Mouse (Mus musculus): Measurements from ENCODE around the gene Igsf11. TPM values are rescaled to one million over a fixed set of nuclear protein-coding genes. Genes with fewer than 3 reads are reported as not detected.

Gene Igsf11
- total and polyA plus RNA-seq, 2 experiments from 2014 or later = 0.07 to 0.19 TPM

DNA sequence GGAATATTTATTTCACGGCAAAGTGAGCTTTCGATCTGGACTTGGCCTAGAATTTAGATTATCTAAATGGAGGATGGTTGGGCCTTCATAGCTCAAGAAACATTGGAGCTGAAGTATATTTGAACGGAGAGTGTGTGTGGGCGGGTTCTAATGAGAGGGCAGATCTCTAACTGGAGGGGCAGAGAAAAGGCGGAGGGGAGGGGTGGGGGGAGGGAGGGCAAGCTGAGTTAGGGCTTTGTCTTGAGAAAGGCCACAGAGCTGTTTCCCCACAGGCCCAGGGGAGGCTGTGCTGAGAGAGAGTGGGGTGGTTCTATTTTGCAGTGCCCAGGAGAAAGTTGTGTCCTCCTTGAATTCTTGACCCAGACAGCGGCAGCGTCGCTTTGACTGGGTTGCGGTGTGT lies 11.7 kb downstream of the Igsf11 start:
- Histone ChIP-seq H3K36me3 (replicated peaks; ENCODE audit: control insufficient read depth, insufficient read depth, low read length) (no peaks in the 10 kb centered on the region), H3K9me3 (replicated peaks; ENCODE audit: control insufficient read depth, low read length) (no peaks in the 10 kb centered on the region), H3K27me3 (ENCODE audit: control insufficient read depth, insufficient read depth, low read length) (peaks cover 51% of the 10 kb centered on the region), H3K4me1 (ENCODE audit: control insufficient read depth, insufficient read depth) (no peaks in the 10 kb centered on the region), H3K9ac (replicated peaks; ENCODE audit: low read depth, low read length) (no peak overlapping the region), H3K4me3 (ENCODE audit: low read depth, low read length) (no peak overlapping the region), H3K4me2 (ENCODE audit: low read depth, low read length) (no peak overlapping the region), H3K27ac (ENCODE audit: low read depth) (no peak overlapping the region)
- ATAC-seq (ENCODE audit: insufficient read depth, low read depth) = no peak
- DNase-seq (ENCODE audit: low spot score) = no peak
- WGBS = 85% methylated on average over 9 of the region's 9 CpGs
- TF ChIP-seq EP300 (IDR thresholded peaks at IDR 0.05; ENCODE audit: low read depth) (no peak), CTCF (IDR thresholded peaks at IDR 0.05; ENCODE audit: low read depth) (no peak)

DNA sequence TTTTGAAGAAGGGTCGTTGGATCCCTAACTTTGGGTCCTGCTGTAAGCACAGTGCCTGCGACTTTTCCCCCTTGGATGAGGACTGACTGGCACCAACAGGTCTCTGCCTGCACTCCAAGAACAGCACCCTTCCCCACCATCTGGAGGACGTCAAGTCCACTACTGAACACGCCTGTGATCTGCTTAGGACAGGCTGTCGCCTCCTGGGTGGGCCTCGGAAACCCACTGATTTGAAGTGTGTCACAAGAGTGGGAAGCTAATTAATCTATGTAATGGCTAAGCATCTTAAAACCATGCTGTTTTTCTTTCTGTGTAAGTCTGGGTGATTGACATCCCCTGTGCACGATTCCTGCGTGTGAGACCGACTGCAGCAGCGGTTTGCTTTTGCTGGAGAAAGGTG lies 13.4 kb downstream of the Igsf11 start:
- ATAC-seq (ENCODE audit: insufficient read depth, low read depth) = no peak
- Histone ChIP-seq H3K27ac (ENCODE audit: low read depth) (no peak overlapping the region), H3K9ac (replicated peaks; ENCODE audit: low read depth, low read length) (no peak overlapping the region), H3K4me2 (ENCODE audit: low read depth, low read length) (no peak overlapping the region), H3K4me3 (ENCODE audit: low read depth, low read length) (no peak overlapping the region), H3K9me3 (replicated peaks; ENCODE audit: control insufficient read depth, low read length) (no peaks in the 10 kb centered on the region), H3K27me3 (ENCODE audit: control insufficient read depth, insufficient read depth, low read length) (peaks cover 43% of the 10 kb centered on the region), H3K36me3 (replicated peaks; ENCODE audit: control insufficient read depth, insufficient read depth, low read length) (no peaks in the 10 kb centered on the region), H3K4me1 (ENCODE audit: control insufficient read depth, insufficient read depth) (no peaks in the 10 kb centered on the region)
- no peak for TF ChIP-seq EP300 (IDR thresholded peaks at IDR 0.05; ENCODE audit: low read depth)
- no peak for DNase-seq (ENCODE audit: low spot score)
- WGBS = 59% methylated on average over 10 of the region's 10 CpGs

DNA sequence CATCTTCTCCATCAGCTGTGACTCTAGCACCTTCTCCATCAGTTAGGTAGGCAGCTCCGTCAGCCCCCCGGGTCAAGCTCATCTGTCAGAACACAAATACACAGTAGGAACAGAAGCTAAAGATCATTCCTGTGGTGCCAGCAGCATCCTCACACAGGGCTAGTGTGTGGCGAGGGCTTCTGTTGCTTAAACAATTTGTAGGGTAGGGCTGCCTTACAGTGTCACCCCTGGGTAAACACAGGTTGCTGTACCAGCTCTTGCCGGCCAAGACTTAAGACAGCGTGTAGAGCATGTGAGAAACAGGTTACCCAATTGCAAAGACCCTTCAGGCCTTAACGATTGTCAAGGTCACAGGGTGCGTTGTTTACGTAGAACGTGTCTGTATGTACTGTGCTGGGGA lies 15.8 kb downstream of the Igsf11 start:
- Histone ChIP-seq H3K4me3 (ENCODE audit: low read depth, low read length) (no peak overlapping the region), H3K9ac (replicated peaks; ENCODE audit: low read depth, low read length) (no peak overlapping the region), H3K4me2 (ENCODE audit: low read depth, low read length) (no peak overlapping the region), H3K9me3 (replicated peaks; ENCODE audit: control insufficient read depth, low read length) (no peaks in the 10 kb centered on the region), H3K36me3 (replicated peaks; ENCODE audit: control insufficient read depth, insufficient read depth, low read length) (no peaks in the 10 kb centered on the region), H3K27me3 (ENCODE audit: control insufficient read depth, insufficient read depth, low read length) (peaks cover 34% of the 10 kb centered on the region), H3K4me1 (ENCODE audit: control insufficient read depth, insufficient read depth) (no peaks in the 10 kb centered on the region), H3K27ac (ENCODE audit: low read depth) (no peak overlapping the region)
- ATAC-seq (ENCODE audit: insufficient read depth, low read depth) (no peak), DNase-seq (ENCODE audit: low spot score) (no peak)
- 76% methylated on average over 9 of the region's 9 CpGs for WGBS
- no peak for TF ChIP-seq CTCF (IDR thresholded peaks at IDR 0.05; ENCODE audit: low read depth)
- no peak for TF ChIP-seq EP300 (IDR thresholded peaks at IDR 0.05; ENCODE audit: low read depth)

GRCm38 (mm10) chr16:38909506-38909905 lies 17.0 kb downstream of the Igsf11 start:
- H3K36me3 ChIP-seq (replicated peaks; ENCODE audit: control insufficient read depth, insufficient read depth, low read length) = no peaks in the 10 kb centered on the region
- H3K4me2 ChIP-seq (ENCODE audit: low read depth, low read length) = no peak overlapping the region
- H3K27me3 ChIP-seq (ENCODE audit: control insufficient read depth, insufficient read depth, low read length) = peaks cover 22% of the 10 kb centered on the region

DNA sequence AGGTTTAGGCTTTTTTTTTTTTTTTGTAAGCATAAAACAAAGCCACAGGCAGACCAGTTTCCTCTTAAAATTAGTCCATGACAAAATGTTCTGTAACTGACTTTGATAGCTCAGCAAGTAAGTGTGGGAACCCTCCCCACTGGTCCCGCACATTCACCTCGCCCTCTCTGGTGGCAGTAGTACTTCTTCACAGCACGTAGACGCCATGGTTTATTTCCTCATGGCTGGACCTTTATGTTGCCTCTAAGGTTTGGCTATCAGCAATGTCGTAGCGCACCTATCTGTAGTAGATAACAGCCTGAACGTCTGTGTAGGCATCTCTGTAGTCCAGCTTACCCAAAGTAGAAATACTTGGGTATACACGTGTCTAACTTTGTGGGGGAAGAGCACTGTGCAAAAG lies 17.6 kb downstream of the Igsf11 start:
- Histone ChIP-seq H3K27me3 (ENCODE audit: control insufficient read depth, insufficient read depth, low read length) (peaks cover 16% of the 10 kb centered on the region), H3K4me1 (ENCODE audit: control insufficient read depth, insufficient read depth) (no peaks in the 10 kb centered on the region), H3K36me3 (replicated peaks; ENCODE audit: control insufficient read depth, insufficient read depth, low read length) (no peaks in the 10 kb centered on the region), H3K27ac (ENCODE audit: low read depth) (no peak overlapping the region), H3K4me3 (ENCODE audit: low read depth, low read length) (no peak overlapping the region), H3K9ac (replicated peaks; ENCODE audit: low read depth, low read length) (no peak overlapping the region), H3K4me2 (ENCODE audit: low read depth, low read length) (no peak overlapping the region), H3K9me3 (replicated peaks; ENCODE audit: control insufficient read depth, low read length) (no peaks in the 10 kb centered on the region)
- no peak for TF ChIP-seq EP300 (IDR thresholded peaks at IDR 0.05; ENCODE audit: low read depth)
- TF ChIP-seq CTCF (IDR thresholded peaks at IDR 0.05; ENCODE audit: low read depth) = no peak
- WGBS = 58% methylated on average over 8 of the region's 8 CpGs
- ATAC-seq (ENCODE audit: insufficient read depth, low read depth) (no peak), DNase-seq (ENCODE audit: low spot score) (no peak)

More at GRCm38 (mm10) chr16:38909506-38909905, 17.0 kb downstream of the Igsf11 start:
- Histone ChIP-seq H3K9me3 (replicated peaks; ENCODE audit: control insufficient read depth, low read length) (no peaks in the 10 kb centered on the region), H3K9ac (replicated peaks; ENCODE audit: low read depth, low read length) (no peak overlapping the region), H3K27ac (ENCODE audit: low read depth) (no peak overlapping the region), H3K4me1 (ENCODE audit: control insufficient read depth, insufficient read depth) (no peaks in the 10 kb centered on the region), H3K4me3 (ENCODE audit: low read depth, low read length) (no peak overlapping the region)
- DNase-seq (ENCODE audit: low spot score) = no peak
- 66% methylated on average over 12 of the region's 12 CpGs for WGBS
- no peak for TF ChIP-seq EP300 (IDR thresholded peaks at IDR 0.05; ENCODE audit: low read depth)
- ATAC-seq (ENCODE audit: insufficient read depth, low read depth) = no peak

DNA sequence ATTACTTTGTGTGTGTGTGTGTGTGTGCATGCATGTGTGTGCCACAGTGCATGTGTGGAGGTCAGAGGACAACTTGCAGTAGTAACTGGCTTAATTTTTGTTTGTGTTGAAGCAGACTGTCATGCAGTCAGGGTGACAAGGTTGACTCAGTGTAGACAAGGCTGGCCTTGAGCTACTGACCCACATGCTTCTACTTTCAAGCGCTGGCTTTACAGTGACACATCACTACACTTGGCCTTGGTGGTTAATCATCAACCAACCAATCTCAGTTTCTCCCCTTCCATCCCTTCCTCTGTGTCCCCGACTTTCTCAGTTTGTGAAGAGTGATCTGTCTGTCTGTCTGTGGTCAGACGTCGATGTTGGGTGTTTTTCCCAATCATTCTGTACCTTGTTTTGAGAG lies 23.0 kb downstream of the Igsf11 start:
- ATAC-seq (ENCODE audit: insufficient read depth, low read depth) = no peak
- WGBS = 82% methylated on average over 4 of the region's 4 CpGs
- no peak overlapping the region for H3K27ac ChIP-seq (ENCODE audit: low read depth)
- no peaks in the 10 kb centered on the region for H3K27me3 ChIP-seq (ENCODE audit: control insufficient read depth, insufficient read depth, low read length)
- no peaks in the 10 kb centered on the region for H3K9me3 ChIP-seq (replicated peaks; ENCODE audit: control insufficient read depth, low read length)
- no peak overlapping the region for H3K4me2 ChIP-seq (ENCODE audit: low read depth, low read length)
- DNase-seq (ENCODE audit: low spot score) = no peak
- H3K4me1 ChIP-seq (ENCODE audit: control insufficient read depth, insufficient read depth) = no peaks in the 10 kb centered on the region
- H3K4me3 ChIP-seq (ENCODE audit: low read depth, low read length) = no peak overlapping the region
- H3K9ac ChIP-seq (replicated peaks; ENCODE audit: low read depth, low read length) = no peak overlapping the region
- TF ChIP-seq CTCF (IDR thresholded peaks at IDR 0.05; ENCODE audit: low read depth) (no peak), EP300 (IDR thresholded peaks at IDR 0.05; ENCODE audit: low read depth) (no peak)
- no peaks in the 10 kb centered on the region for H3K36me3 ChIP-seq (replicated peaks; ENCODE audit: control insufficient read depth, insufficient read depth, low read length)
